Mouse (Mus musculus) kidney, adult 18-20 months (tissue): ENCODE data around the gene Mnd1.
A peak's percentile ranks its signal among the peaks of the same experiment; 100 is the strongest.

ENCODE experiments used
- DNase-seq: peaks from one replicate; pipeline ENCODE4 v3.0.0; 2021

Mnd1 gene

GRCm38 (mm10) chr3:84039646-84040475 is 115.7 kb downstream of the Mnd1 start, which contains the start of gene Tmem131l:
Gene Tmem131l, minus strand, starts transcription at chr3:84040175.
- DNase-seq = peak; percentile 77

- DNase-seq = peak; percentile 62
Measured at GRCm38 (mm10) chr3:84038981-84039645, 116.5 kb downstream of the Mnd1 start.

- no peak for DNase-seq
Measured at GRCm38 (mm10) chr3:84038126-84038525, 117.5 kb downstream of the Mnd1 start.
